Mouse (Mus musculus): ENCODE data around the gene Gm12258. TPM values are rescaled to one million over a fixed set of nuclear protein-coding genes. Genes with fewer than 3 reads are reported as not detected.

Gene Gm12258
- polyA plus RNA-seq (2012; rRNA removed) = 2.5 and 2.6 TPM in 2 replicates

GRCm38 (mm10) chr11:58846919-58847461 lies at the start of gene Gm12258:
Gm12258 (plus strand) TSS chr11:58847158.

GRCm38 (mm10) chr11:58801558-58802228 lies 45.3 kb upstream of the Gm12258 start, which contains the start of gene Fam183b:
Fam183b (minus strand) TSS chr11:58801960.

GRCm38 (mm10) chr11:58814700-58815099 lies 32.3 kb upstream of the Gm12258 start, which contains the start of gene Olfr313:
Olfr313 (plus strand) TSS chr11:58815000.

GRCm38 (mm10) chr11:58828937-58829336 lies 18.0 kb upstream of the Gm12258 start, which contains the start of gene Olfr312:
Olfr312 (plus strand) TSS chr11:58829237.

GRCm38 (mm10) chr11:58838951-58839350 lies 8.0 kb upstream of the Gm12258 start, which contains the start of gene Olfr311:
Olfr311 (plus strand) TSS chr11:58839251.

GRCm38 (mm10) chr11:58867039-58867953 lies 20.3 kb downstream of the Gm12258 start, which contains the start of gene 2810021J22Rik:
2810021J22Rik (plus strand) TSS chr11:58867216.

GRCm38 (mm10) chr11:58903511-58904409 lies 56.8 kb downstream of the Gm12258 start, which contains the start of gene Zfp39:
Zfp39 (minus strand) TSS chr11:58904225.

Other genes with a start within 250 kb of the Gm12258 start
- not detected in 2 replicates for gene 2210407C18Rik, start 231.1 kb upstream of the Gm12258 start, polyA plus RNA-seq (2012; rRNA removed)
- gene Olfr323, start 216.7 kb upstream of the Gm12258 start, polyA plus RNA-seq (2012; rRNA removed) = not detected in 2 replicates
- gene Trim58, start 206.7 kb upstream of the Gm12258 start, polyA plus RNA-seq (2012; rRNA removed) = 8.3 and 10.1 TPM in 2 replicates
- gene Olfr322, start 188.4 kb upstream of the Gm12258 start, polyA plus RNA-seq (2012; rRNA removed) = 0.03 TPM in 2 replicates
- gene Olfr320, start 166.1 kb upstream of the Gm12258 start, polyA plus RNA-seq (2012; rRNA removed) = not detected in 2 replicates
- gene Olfr319, start 148.0 kb upstream of the Gm12258 start, polyA plus RNA-seq (2012; rRNA removed) = not detected in 2 replicates
- gene Olfr318, start 123.1 kb upstream of the Gm12258 start, polyA plus RNA-seq (2012; rRNA removed) = not detected in 2 replicates
- not detected in 2 replicates for gene Olfr317, start 107.9 kb upstream of the Gm12258 start, polyA plus RNA-seq (2012; rRNA removed)
- not detected in 2 replicates for gene Olfr316, start 94.4 kb upstream of the Gm12258 start, polyA plus RNA-seq (2012; rRNA removed)
- not detected in 2 replicates for gene Olfr315, start 74.0 kb upstream of the Gm12258 start, polyA plus RNA-seq (2012; rRNA removed)
- not detected in 2 replicates for gene Olfr314, start 64.2 kb upstream of the Gm12258 start, polyA plus RNA-seq (2012; rRNA removed)
- gene Fam183b, start 45.2 kb upstream of the Gm12258 start, polyA plus RNA-seq (2012; rRNA removed) = 0.07 TPM in 1 of 2 replicates, not detected in the other
- gene Olfr313, start 32.2 kb upstream of the Gm12258 start, polyA plus RNA-seq (2012; rRNA removed) = not detected in 2 replicates
- not detected in 2 replicates for gene Olfr312, start 17.9 kb upstream of the Gm12258 start, polyA plus RNA-seq (2012; rRNA removed)
- gene Olfr311, start 7.9 kb upstream of the Gm12258 start, polyA plus RNA-seq (2012; rRNA removed) = not detected in 2 replicates
- gene 2810021J22Rik, start 20.1 kb downstream of the Gm12258 start, polyA plus RNA-seq (2012; rRNA removed) = 1.6 and 1.8 TPM in 2 replicates
- 4.9 and 5.1 TPM in 2 replicates for gene Zfp39, start 57.1 kb downstream of the Gm12258 start, polyA plus RNA-seq (2012; rRNA removed)
- gene Btnl10, start 70.8 kb downstream of the Gm12258 start, polyA plus RNA-seq (2012; rRNA removed) = 17.3 and 19.1 TPM in 2 replicates
- gene Rnf187, start 91.8 kb downstream of the Gm12258 start, polyA plus RNA-seq (2012; rRNA removed) = 67.3 and 77.9 TPM in 2 replicates
- gene Hist3h2ba, start 101.8 kb downstream of the Gm12258 start, polyA plus RNA-seq (2012; rRNA removed) = 13.3 and 15.4 TPM in 2 replicates
- 9.3 and 10.1 TPM in 2 replicates for gene Hist3h2a, start 107.5 kb downstream of the Gm12258 start, polyA plus RNA-seq (2012; rRNA removed)
- gene Trim17, start 107.5 kb downstream of the Gm12258 start, polyA plus RNA-seq (2012; rRNA removed) = 0.05 and 0.09 TPM in 2 replicates
- 7.3 and 8.5 TPM in 2 replicates for gene Trim11, start 130.9 kb downstream of the Gm12258 start, polyA plus RNA-seq (2012; rRNA removed)

Measured in liver, embryonic 14 days (tissue).